Mouse (Mus musculus): ENCODE results near the gene Lcn9. TPM values are rescaled to one million over a fixed set of nuclear protein-coding genes. Genes with fewer than 3 reads are reported as not detected.

Gene Lcn9
- polyA plus RNA-seq (2012; ENCODE audit: low replicate concordance): not detected in 2 replicates

GRCm38 (mm10) chr2:25822806-25823205, at the start of gene Lcn9:
Gene Lcn9 (plus strand): TSS chr2:25823153.

GRCm38 (mm10) chr2:25776717-25777116, 46.2 kb upstream of the Lcn9 start, which contains the start of gene Lcn11:
Gene Lcn11 (plus strand): TSS chr2:25777017.

GRCm38 (mm10) chr2:25781957-25782356, 41.0 kb upstream of the Lcn9 start, which contains the start of gene Gm13539:
Gene Gm13539 (plus strand): TSS chr2:25782257.

GRCm38 (mm10) chr2:25815748-25816147, 7.2 kb upstream of the Lcn9 start, which contains the start of gene Glt6d1:
Gene Glt6d1 (minus strand): TSS chr2:25815848.

GRCm38 (mm10) chr2:25847226-25847625, 24.3 kb downstream of the Lcn9 start, which contains the start of gene Sohlh1:
Gene Sohlh1 (minus strand): TSS chr2:25847248.

GRCm38 (mm10) chr2:25863337-25864131, 40.6 kb downstream of the Lcn9 start, which contains the start of gene Kcnt1:
Gene Kcnt1 (plus strand): TSS chr2:25863734.

Other genes with a start within 250 kb of the Lcn9 start
- 0.48 and 1.4 TPM in 2 replicates for gene Mamdc4, start 248.3 kb upstream of the Lcn9 start, polyA plus RNA-seq (2012; ENCODE audit: low replicate concordance)
- 1.0 and 2.6 TPM in 2 replicates for gene Phpt1, start 247.9 kb upstream of the Lcn9 start, polyA plus RNA-seq (2012; ENCODE audit: low replicate concordance)
- 3.0 and 3.9 TPM in 2 replicates for gene Ajm1, start 241.4 kb upstream of the Lcn9 start, polyA plus RNA-seq (2012; ENCODE audit: low replicate concordance)
- 67.9 and 125 TPM in 2 replicates for gene Rabl6, start 214.6 kb upstream of the Lcn9 start, polyA plus RNA-seq (2012; ENCODE audit: low replicate concordance)
- gene Ccdc183, start 205.5 kb upstream of the Lcn9 start, polyA plus RNA-seq (2012; ENCODE audit: low replicate concordance): not detected in 2 replicates
- 1.6 and 4.4 TPM in 2 replicates for gene Tmem141, start 201.1 kb upstream of the Lcn9 start, polyA plus RNA-seq (2012; ENCODE audit: low replicate concordance)
- 41.7 and 86.1 TPM in 2 replicates for gene Fcna, start 195.1 kb upstream of the Lcn9 start, polyA plus RNA-seq (2012; ENCODE audit: low replicate concordance)
- not detected in 2 replicates for gene Lcn8, start 170.0 kb upstream of the Lcn9 start, polyA plus RNA-seq (2012; ENCODE audit: low replicate concordance)
- gene Lcn5, start 165.2 kb upstream of the Lcn9 start, polyA plus RNA-seq (2012; ENCODE audit: low replicate concordance): not detected in 2 replicates
- not detected in 2 replicates for gene Lcn6, start 146.4 kb upstream of the Lcn9 start, polyA plus RNA-seq (2012; ENCODE audit: low replicate concordance)
- not detected in 2 replicates for gene Lcn10, start 140.4 kb upstream of the Lcn9 start, polyA plus RNA-seq (2012; ENCODE audit: low replicate concordance)
- not detected in 2 replicates for gene Obp2a, start 123.1 kb upstream of the Lcn9 start, polyA plus RNA-seq (2012; ENCODE audit: low replicate concordance)
- gene Bmyc, start 116.4 kb upstream of the Lcn9 start, polyA plus RNA-seq (2012; ENCODE audit: low replicate concordance): 22.3 and 63.5 TPM in 2 replicates
- gene Obp2b, start 86.1 kb upstream of the Lcn9 start, polyA plus RNA-seq (2012; ENCODE audit: low replicate concordance): not detected in 2 replicates
- gene Lcn3, start 57.6 kb upstream of the Lcn9 start, polyA plus RNA-seq (2012; ENCODE audit: low replicate concordance): not detected in 2 replicates
- not detected in 2 replicates for gene Lcn11, start 46.1 kb upstream of the Lcn9 start, polyA plus RNA-seq (2012; ENCODE audit: low replicate concordance)
- not detected in 2 replicates for gene Gm13539, start 40.9 kb upstream of the Lcn9 start, polyA plus RNA-seq (2012; ENCODE audit: low replicate concordance)
- not detected in 2 replicates for gene Glt6d1, start 7.3 kb upstream of the Lcn9 start, polyA plus RNA-seq (2012; ENCODE audit: low replicate concordance)
- not detected in 2 replicates for gene Sohlh1, start 24.1 kb downstream of the Lcn9 start, polyA plus RNA-seq (2012; ENCODE audit: low replicate concordance)
- 0.08 TPM in 1 of 2 replicates, not detected in the other for gene Kcnt1, start 40.6 kb downstream of the Lcn9 start, polyA plus RNA-seq (2012; ENCODE audit: low replicate concordance)
- gene Camsap1, start 160.1 kb downstream of the Lcn9 start, polyA plus RNA-seq (2012; ENCODE audit: low replicate concordance): 4.2 and 12.4 TPM in 2 replicates
- 331 and 343 TPM in 2 replicates for gene Ubac1, start 198.6 kb downstream of the Lcn9 start, polyA plus RNA-seq (2012; ENCODE audit: low replicate concordance)

All from leukemia stem cell, adult 10-12 weeks (primary cell).